Mouse (Mus musculus) liver, postnatal 0 days (tissue): ENCODE measurements at regions not wholly inside any gene's neighbourhood (a gene's known extent, or its start where the extent isn't known, plus 50 kb on each side); places are given as distances from the start of the nearest gene placed in this dataset.

Experiments used
- ATAC-seq: fragments of 200-750 bp; cut with Nextera tagmentation; 2 replicates; pipeline ENCODE4 v1.8.0; 2017; ENCODE audit warnings: mild to moderate bottlenecking, moderate library complexity
- DNase-seq: peaks from one replicate; pipeline ENCODE4 v3.0.0-alpha.2; 2016
- H3K27ac ChIP-seq: fragments of 300-500 bp; sonication (generic); 2 replicates; pipeline ENCODE4 v1.5.1; 2014; ENCODE audit warnings: antibody characterized with exemption, moderate library complexity, mild to moderate bottlenecking, low read depth
- H3K27me3 ChIP-seq: fragments of 300-500 bp; sonication (generic); 2 replicates; pipeline ENCODE4 v1.6.1; 2014; ENCODE audit warnings: low read length, control low read depth, mixed read lengths; ENCODE audit not compliant: insufficient read depth
- H3K36me3 ChIP-seq: fragments of 300-500 bp; sonication (generic); replicated peaks from 2 replicates; pipeline ENCODE4 v1.6.1; 2014; ENCODE audit warnings: mild to moderate bottlenecking, control low read depth, low read length, moderate library complexity, mixed read lengths; ENCODE audit not compliant: insufficient read depth
- H3K4me1 ChIP-seq: fragments of 300-500 bp; sonication (generic); 2 replicates; pipeline ENCODE4 v1.6.1; 2014; ENCODE audit warnings: antibody characterized with exemption, mild to moderate bottlenecking, control low read depth; ENCODE audit not compliant: insufficient read depth
- H3K4me2 ChIP-seq: fragments of 300-500 bp; sonication (generic); 2 replicates; pipeline ENCODE4 v1.6.1; 2014; ENCODE audit warnings: low read depth, mild to moderate bottlenecking, low read length, moderate library complexity, mixed read lengths
- H3K4me3 ChIP-seq: fragments of 300-500 bp; sonication (generic); 2 replicates; pipeline ENCODE4 v1.5.1; 2014; ENCODE audit warnings: low read depth, low read length
- H3K9ac ChIP-seq: fragments of 300-500 bp; sonication (generic); replicated peaks from 2 replicates; pipeline ENCODE4 v1.6.1; 2014; ENCODE audit warnings: mild to moderate bottlenecking, moderate library complexity
- H3K9me3 ChIP-seq: fragments of 300-500 bp; sonication (generic); 2 replicates; pipeline ENCODE4 v1.6.1; 2016; ENCODE audit warnings: mild to moderate bottlenecking, control low read depth, low read length, mixed read lengths
- CTCF ChIP-seq: sonication (generic); IDR thresholded peaks from 2 replicates; pipeline ENCODE4 v1.5.1; 2016; ENCODE audit warnings: antibody characterized with exemption, low read depth
- EP300 ChIP-seq: IDR thresholded peaks from 2 replicates; pipeline ENCODE4 v1.6.1; 2016; ENCODE audit warnings: antibody characterized with exemption, low read depth, mild to moderate bottlenecking
- WGBS: fragments of 180-500 bp; shearing (Covaris S2); extraction: QIAGEN DNeasy Blood & Tissue Kit; methylation state at CpG from one replicate; pipeline ENCODE4 v1.1.7; 2014; ENCODE audit not compliant: insufficient replicate concordance; 5-methylcytosine and 5-hydroxymethylcytosine counted together

- H3K9me3 ChIP-seq, result no peaks in the 10 kb centered on the region
- no peak overlapping the region for H3K27ac ChIP-seq
- TF ChIP-seq CTCF (no peak), EP300 (no peak)
- H3K36me3 ChIP-seq, result no peaks in the 10 kb centered on the region
- 75% methylated on average over 6 of the region's 6 CpGs for WGBS
- no peak overlapping the region for H3K9ac ChIP-seq
- no peak overlapping the region for H3K4me2 ChIP-seq
- no peak overlapping the region for H3K4me3 ChIP-seq
- peaks cover 3% of the 10 kb centered on the region; the same call in 1 of the 2 replicates for H3K4me1 ChIP-seq
- H3K27me3 ChIP-seq, result no peaks in the 10 kb centered on the region
- DNase-seq, result no peak
- no peak for ATAC-seq
Measured at GRCm38 (mm10) chr6:31157429-31157828, 198.6 kb upstream of the Klf14 start.

DNA sequence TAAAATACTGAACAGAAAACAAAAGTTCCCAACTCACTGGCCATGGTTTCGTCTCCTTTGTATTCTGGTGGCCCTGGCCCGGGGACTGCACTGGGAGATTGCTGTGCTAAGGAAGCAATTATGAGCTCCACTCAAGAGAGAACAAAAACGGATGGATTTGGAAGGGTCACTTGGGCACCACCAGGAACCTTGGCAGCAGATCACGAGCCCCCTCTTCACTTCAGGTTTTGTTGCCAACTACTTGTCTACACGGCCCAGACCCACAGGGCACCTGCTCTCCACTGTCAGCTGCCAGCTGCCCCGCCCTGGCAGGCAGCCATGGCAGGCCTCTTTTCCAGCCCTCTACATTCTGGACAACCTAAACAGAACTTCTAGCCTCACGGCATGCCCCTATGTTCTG lies 199.8 kb upstream of the Klf14 start:
- no peak for DNase-seq

DNA sequence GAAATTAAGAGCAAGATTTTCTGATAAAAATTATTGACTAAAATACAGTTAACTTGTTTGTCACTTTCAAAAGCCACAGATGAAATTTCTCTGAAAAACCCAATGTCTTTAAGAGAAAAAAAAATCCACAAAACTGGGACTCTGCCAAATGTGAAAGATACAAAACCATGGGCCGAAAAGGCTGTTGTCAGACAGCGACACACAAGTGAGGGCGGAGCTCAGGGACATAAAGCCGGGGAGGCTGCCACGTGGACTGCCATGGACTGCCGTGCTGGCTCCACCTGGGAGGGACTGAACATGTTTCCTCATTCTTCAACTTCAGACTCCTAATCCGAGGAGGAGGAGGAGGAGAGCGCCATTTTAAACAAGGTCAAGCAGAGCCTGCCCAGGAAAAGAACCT lies 200.4 kb upstream of the Klf14 start:
- Histone ChIP-seq H3K27ac (no peak overlapping the region), H3K4me3 (no peak overlapping the region), H3K36me3 (no peaks in the 10 kb centered on the region), H3K27me3 (no peaks in the 10 kb centered on the region), H3K4me1 (peaks cover 3% of the 10 kb centered on the region; the same call in 1 of the 2 replicates), H3K9me3 (no peaks in the 10 kb centered on the region), H3K9ac (no peak overlapping the region), H3K4me2 (peak overlapping the region; percentile 22; the same call in 1 of the 2 replicates)
- 48% methylated on average over 8 of the region's 8 CpGs for WGBS
- TF ChIP-seq EP300 (no peak), CTCF (no peak)
- DNase-seq (no peak), ATAC-seq (peak; percentile 64; the same call in 1 of the 2 replicates)

More for the DNA sequence above, 199.8 kb upstream of the Klf14 start:
- H3K9ac ChIP-seq, result no peak overlapping the region
- no peak for ATAC-seq
- WGBS, result 70% methylated on average over 7 of the region's 7 CpGs
- TF ChIP-seq EP300 (no peak), CTCF (no peak)
- no peak overlapping the region for H3K27ac ChIP-seq
- no peaks in the 10 kb centered on the region for H3K9me3 ChIP-seq
- no peaks in the 10 kb centered on the region for H3K36me3 ChIP-seq
- H3K4me3 ChIP-seq, result no peak overlapping the region
- H3K4me1 ChIP-seq, result peaks cover 3% of the 10 kb centered on the region; the same call in 1 of the 2 replicates
- no peak overlapping the region for H3K4me2 ChIP-seq
- no peaks in the 10 kb centered on the region for H3K27me3 ChIP-seq

GRCm38 (mm10) chr6:31159935-31160670 lies 201.2 kb upstream of the Klf14 start:
- ATAC-seq, result no peak
- no peaks in the 10 kb centered on the region for H3K36me3 ChIP-seq
- WGBS, result 61% methylated on average over 16 of the region's 16 CpGs

DNA sequence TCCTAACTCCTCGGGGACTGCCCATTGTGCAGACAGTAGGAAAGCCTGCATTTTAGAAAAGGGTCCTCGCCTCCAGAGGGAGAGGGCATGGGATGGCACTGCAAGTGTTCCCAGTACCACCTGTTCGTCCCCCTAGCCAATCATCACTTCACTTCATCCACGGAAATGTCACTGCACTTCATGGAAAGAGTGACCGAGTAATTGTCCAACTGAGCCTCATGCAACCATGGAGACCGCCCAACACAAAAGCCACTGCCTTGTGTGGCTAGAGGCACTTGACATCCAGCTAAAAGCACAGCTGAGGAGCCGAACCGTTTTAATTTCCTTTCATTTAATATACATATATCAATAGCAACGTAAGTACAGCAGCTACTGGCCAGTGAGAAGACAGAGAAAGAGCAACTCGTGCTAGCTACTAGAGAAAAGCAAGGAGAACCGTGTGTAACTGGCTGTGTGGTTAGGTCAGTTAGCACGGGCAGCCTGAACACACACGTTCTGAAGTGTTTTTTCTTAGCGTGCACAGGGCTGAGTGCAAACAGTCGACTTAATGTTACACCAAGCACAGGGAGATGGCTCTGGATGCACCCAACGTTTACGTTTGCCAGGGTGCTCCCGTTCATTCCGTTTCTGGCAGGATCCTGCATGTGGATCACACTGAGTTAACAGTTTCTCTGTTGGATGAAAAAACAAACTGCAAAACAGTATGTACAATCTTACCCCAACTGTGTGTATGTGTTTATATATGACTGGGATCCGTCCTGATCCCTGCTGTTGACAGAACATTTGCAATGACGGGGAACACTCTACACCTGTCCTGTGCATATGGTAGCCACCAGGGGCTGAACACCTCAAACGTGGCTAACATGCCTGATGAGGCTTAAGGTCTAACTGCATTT lies 202.8 kb upstream of the Klf14 start:
- Histone ChIP-seq H3K9ac (no peak overlapping the region), H3K27me3 (no peaks in the 10 kb centered on the region), H3K36me3 (no peaks in the 10 kb centered on the region), H3K9me3 (no peaks in the 10 kb centered on the region), H3K27ac (no peak overlapping the region), H3K4me1 (peaks cover 3% of the 10 kb centered on the region; the same call in 1 of the 2 replicates), H3K4me3 (no peak overlapping the region), H3K4me2 (no peak overlapping the region)
- TF ChIP-seq CTCF (no peak), EP300 (no peak)
- DNase-seq, result no peak
- WGBS, result 71% methylated on average over 22 of the region's 22 CpGs
- ATAC-seq, result no peak

More at GRCm38 (mm10) chr6:31159935-31160670, 201.2 kb upstream of the Klf14 start:
- Histone ChIP-seq H3K4me3 (no peak overlapping the region), H3K4me2 (no peak overlapping the region), H3K4me1 (peaks cover 3% of the 10 kb centered on the region; the same call in 1 of the 2 replicates), H3K27me3 (no peaks in the 10 kb centered on the region), H3K9me3 (no peaks in the 10 kb centered on the region), H3K27ac (no peak overlapping the region), H3K9ac (no peak overlapping the region)
- no peak for DNase-seq
- no peak for TF ChIP-seq CTCF
- TF ChIP-seq EP300, result no peak

- Histone ChIP-seq H3K4me2 (no peak overlapping the region), H3K27me3 (no peaks in the 10 kb centered on the region), H3K27ac (no peak overlapping the region), H3K4me1 (peaks cover 3% of the 10 kb centered on the region; the same call in 1 of the 2 replicates), H3K4me3 (no peak overlapping the region), H3K36me3 (no peaks in the 10 kb centered on the region), H3K9ac (no peak overlapping the region), H3K9me3 (no peaks in the 10 kb centered on the region)
- TF ChIP-seq CTCF (no peak), EP300 (no peak)
- DNase-seq, result no peak
- ATAC-seq, result no peak
- WGBS, result 78% methylated on average over 6 of the region's 6 CpGs
Measured at GRCm38 (mm10) chr6:31165011-31165410, 206.1 kb upstream of the Klf14 start.
